Mouse (Mus musculus) lung, adult 2 months (tissue): Measurements from ENCODE around the gene Brca1.

Experiments
- CTCF ChIP-seq: fragments of 200-500 bp; IDR thresholded peaks from 2 replicates; pipeline ENCODE4 v1.5.1; 2011; ENCODE audit warnings: mild to moderate bottlenecking, low read length, control low read depth; ENCODE audit not compliant: insufficient read depth
- POLR2A ChIP-seq: fragments of 200-500 bp; IDR thresholded peaks from 2 replicates; pipeline ENCODE4 v1.6.1; 2011; ENCODE audit warnings: low read depth, mild to moderate bottlenecking, control low read depth, low read length, borderline replicate concordance; ENCODE audit errors: extremely low read depth

GRCm38 (mm10) chr11:101454702-101455101, 97.1 kb downstream of the Brca1 start:
- TF ChIP-seq CTCF (no peak), POLR2A (no peak)
